Mouse (Mus musculus) CD4-positive, CD25-positive, alpha-beta regulatory T cell, adult 2 months (primary cell): ENCODE measurements at regions not wholly inside any gene's neighbourhood (a gene's known extent, or its start where the extent isn't known, plus 50 kb on each side); places are given as distances from the start of the nearest gene placed in this dataset.
"Not testable (repeated sequence)": the region's sequence is repeated elsewhere in the genome, so short reads cannot be mapped to it uniquely, and the experiment has no call there.

Experiments
- DNase-seq: peaks from one replicate; pipeline ENCODE4 v3.0.0-alpha.2; 2012; ENCODE audit warnings: low read depth, low spot score

GRCm38 (mm10) chr10:111637084-111637735, 131.1 kb downstream of the Phlda1 start:
- no peak for DNase-seq

GRCm38 (mm10) chr10:111639866-111640265, 133.8 kb downstream of the Phlda1 start:
- no peak for DNase-seq

- DNase-seq = no peak
Observed at GRCm38 (mm10) chr10:111642683-111643082, 136.6 kb downstream of the Phlda1 start.

GRCm38 (mm10) chr10:111653773-111654172, 147.7 kb downstream of the Phlda1 start:
- DNase-seq = not testable (repeated sequence)

- DNase-seq = no peak
Observed at GRCm38 (mm10) chr10:111654364-111655226, 148.5 kb downstream of the Phlda1 start.

- DNase-seq = no peak
Observed at GRCm38 (mm10) chr10:111658828-111659227, 152.7 kb downstream of the Phlda1 start.

- DNase-seq = no peak
Observed at GRCm38 (mm10) chr10:111662665-111663064, 156.6 kb downstream of the Phlda1 start.

GRCm38 (mm10) chr10:111665834-111666233, 159.7 kb downstream of the Phlda1 start:
- no peak for DNase-seq

- DNase-seq = no peak
Observed at GRCm38 (mm10) chr10:111666963-111667362, 160.9 kb downstream of the Phlda1 start.

GRCm38 (mm10) chr10:111668639-111669038, 162.6 kb downstream of the Phlda1 start:
- DNase-seq = no peak

- DNase-seq = no peak
Observed at GRCm38 (mm10) chr10:111669658-111670057, 163.6 kb downstream of the Phlda1 start.

- no peak for DNase-seq
Observed at GRCm38 (mm10) chr10:111670666-111671065, 164.6 kb downstream of the Phlda1 start.

- no peak for DNase-seq
Observed at GRCm38 (mm10) chr10:111672454-111673316, 166.6 kb downstream of the Phlda1 start.

GRCm38 (mm10) chr10:111673317-111673610, 167.2 kb downstream of the Phlda1 start:
- DNase-seq = no peak

- DNase-seq = no peak
Observed at GRCm38 (mm10) chr10:111676255-111676654, 170.2 kb downstream of the Phlda1 start.

- DNase-seq = no peak
Observed at GRCm38 (mm10) chr10:111680919-111681318, 174.8 kb downstream of the Phlda1 start.

- no peak for DNase-seq
Observed at GRCm38 (mm10) chr10:111684409-111685346, 178.6 kb downstream of the Phlda1 start.

- DNase-seq = no peak
Observed at GRCm38 (mm10) chr10:111686585-111686984, 180.5 kb downstream of the Phlda1 start.

- DNase-seq = no peak
Observed at GRCm38 (mm10) chr10:111689587-111689986, 183.5 kb downstream of the Phlda1 start.

- no peak for DNase-seq
Observed at GRCm38 (mm10) chr10:111693762-111694161, 187.7 kb downstream of the Phlda1 start.
